Mouse (Mus musculus) central nervous system, embryonic 11.5 days (tissue): Measurements from ENCODE around the gene Iba57. TPM values are rescaled to one million over a fixed set of nuclear protein-coding genes. Genes with fewer than 3 reads are reported as not detected.

ENCODE experiments used
- polyA plus RNA-seq: library from polyadenylated mRNA; depleted of rRNA; stranded (reverse); fragments of >200 nt; gene quantifications from 2 replicates; pipeline ENCODE4 v1.2.3, GENCODE M21; 2012; rRNA removed

The Iba57 gene
- polyA plus RNA-seq, result 4.7 and 5.5 TPM in 2 replicates

GRCm38 (mm10) chr11:59163255-59164236 lies at the start of gene Iba57:
TSS of gene Iba57 (minus strand) at chr11:59163739.

GRCm38 (mm10) chr11:59208153-59208831 lies 44.8 kb upstream of the Iba57 start, which contains the start of gene 2310033P09Rik:
TSS of gene 2310033P09Rik (plus strand) at chr11:59208321.

DNA sequence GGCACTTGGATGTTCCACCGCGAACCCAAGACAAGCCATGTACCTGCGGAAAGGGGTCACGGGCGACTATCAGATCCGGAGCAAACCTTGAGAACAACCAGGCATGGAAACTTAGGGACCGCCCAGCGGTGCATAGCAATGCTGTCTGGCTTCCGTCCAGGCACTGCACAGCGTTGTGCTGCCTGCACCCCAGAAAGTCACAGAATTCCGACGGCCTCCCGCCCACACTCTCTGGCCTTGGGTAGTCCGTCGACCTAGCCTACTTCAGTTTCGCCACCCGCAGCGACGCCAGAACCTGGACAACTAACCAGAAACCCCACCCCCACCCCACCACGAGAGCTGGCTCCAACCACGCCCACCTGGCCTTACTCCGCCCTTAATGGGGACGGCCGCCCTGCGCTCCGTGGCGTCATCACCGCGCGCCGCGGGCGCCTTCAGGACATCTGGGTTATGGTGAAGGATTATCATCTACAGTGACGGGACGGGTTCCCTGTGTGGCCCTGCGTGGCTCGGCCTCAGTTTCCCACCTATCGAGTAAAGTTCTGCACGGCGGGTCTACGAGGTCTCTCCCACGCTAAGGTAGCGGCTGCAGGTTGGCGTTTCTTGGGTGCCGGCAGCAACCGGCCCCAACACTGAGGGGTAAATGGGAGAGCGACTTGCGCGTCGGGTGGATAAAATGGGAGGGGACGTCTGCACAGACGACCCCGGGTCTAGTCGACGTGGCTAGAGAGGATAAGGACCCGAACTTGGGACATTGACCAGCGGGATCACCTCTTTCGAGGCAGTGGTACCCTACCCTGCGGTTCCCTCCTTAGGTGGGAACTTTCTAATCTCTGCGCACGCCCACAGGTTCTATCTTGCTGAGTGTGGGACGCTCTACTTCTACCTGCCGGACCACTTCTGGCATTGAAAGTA lies 38.8 kb upstream of the Iba57 start, which contains the start of gene Mrpl55:
Mrpl55 (plus strand) TSS at position 406 of the 915 bp plus-strand sequence.

DNA sequence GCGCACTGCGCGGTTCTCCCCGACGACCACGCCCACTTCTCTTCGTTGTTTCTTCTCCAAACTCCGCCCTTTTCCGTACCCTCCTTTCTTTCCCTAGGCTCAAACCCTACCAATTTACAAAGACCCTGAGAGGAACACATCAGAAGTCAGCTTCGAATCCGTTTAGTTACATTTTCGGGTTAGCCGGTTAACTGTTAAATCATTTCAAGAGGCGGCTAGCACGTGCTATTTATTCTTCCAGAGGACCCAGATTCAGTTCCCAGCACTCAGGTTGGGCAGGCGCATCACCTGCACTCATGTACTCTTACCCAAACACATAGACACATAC lies 28.5 kb upstream of the Iba57 start, which contains the start of gene Guk1:
Guk1 (minus strand) TSS at position 154 of the 328 bp plus-strand sequence.

DNA sequence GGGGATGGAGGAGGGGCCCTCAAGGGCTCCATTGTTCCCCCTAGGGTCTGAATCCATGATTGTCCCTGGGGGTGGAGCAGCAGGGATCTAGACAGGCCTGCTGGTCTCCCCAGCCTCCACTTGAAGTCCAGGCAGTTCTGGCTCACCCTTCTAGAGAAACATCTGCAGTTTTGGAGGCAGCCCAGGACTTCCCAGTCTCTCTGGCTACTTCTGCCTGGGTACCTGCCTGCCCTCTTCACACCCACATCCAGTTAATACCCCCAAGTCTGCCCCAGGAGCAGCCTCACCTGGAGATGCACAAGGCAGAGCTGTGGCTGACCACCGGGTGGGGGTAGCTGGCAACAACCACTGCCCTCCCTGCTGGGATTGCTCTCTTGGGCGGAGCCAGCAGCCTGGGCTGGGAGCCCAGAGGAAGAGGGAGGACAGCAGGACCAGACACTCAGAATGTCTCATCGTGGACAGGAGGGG lies 19.4 kb upstream of the Iba57 start, which contains the start of gene Gjc2:
Gjc2 (minus strand) TSS at position 350 of the 468 bp plus-strand sequence.

DNA sequence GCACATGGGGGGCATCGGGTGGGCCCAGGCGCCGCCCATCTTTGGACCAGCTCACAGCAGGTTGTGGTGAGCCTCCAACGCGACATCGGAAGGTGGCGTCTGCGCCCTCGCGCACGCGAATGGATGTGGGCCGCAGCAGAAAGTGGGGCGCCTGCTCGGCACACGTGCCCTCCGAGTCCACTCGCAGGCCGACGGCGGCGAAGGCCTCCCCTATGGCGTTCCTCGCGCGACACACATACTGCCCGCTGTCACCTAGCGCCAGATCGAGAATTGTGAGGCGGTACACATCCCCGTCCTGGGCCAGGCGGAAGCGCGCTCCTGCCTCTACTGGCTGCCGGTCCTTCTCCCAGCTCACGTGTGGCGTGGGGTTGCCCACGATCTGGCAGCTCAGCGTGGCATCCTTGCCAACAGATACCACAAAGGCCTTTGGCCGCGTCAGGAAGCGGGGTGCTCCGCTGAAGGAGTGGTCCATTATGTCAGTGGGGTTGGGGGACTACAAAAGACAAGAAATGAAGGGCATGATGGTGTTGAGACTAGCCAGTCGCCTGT lies 27.6 kb downstream of the Iba57 start, which contains the start of gene Obscn:
Obscn (minus strand) TSS at position 499 of the 549 bp plus-strand sequence.

Other genes with a start within 250 kb of the Iba57 start
- 0.25 and 0.91 TPM in 2 replicates for gene Btnl10, start 245.8 kb downstream of the Iba57 start, polyA plus RNA-seq
- 274 and 477 TPM in 2 replicates for gene Rnf187, start 224.8 kb downstream of the Iba57 start, polyA plus RNA-seq
- gene Hist3h2ba, start 214.8 kb downstream of the Iba57 start, polyA plus RNA-seq, result 131 and 225 TPM in 2 replicates
- gene Hist3h2a, start 209.1 kb downstream of the Iba57 start, polyA plus RNA-seq, result 35.5 and 38.9 TPM in 2 replicates
- gene Trim17, start 209.1 kb downstream of the Iba57 start, polyA plus RNA-seq, result 0.31 and 0.61 TPM in 2 replicates
- 25.3 and 33.0 TPM in 2 replicates for gene Trim11, start 185.6 kb downstream of the Iba57 start, polyA plus RNA-seq
- 0.94 and 2.6 TPM in 2 replicates for gene Obscn, start 27.3 kb downstream of the Iba57 start, polyA plus RNA-seq
- gene Gjc2, start 19.5 kb upstream of the Iba57 start, polyA plus RNA-seq, result 0.17 and 0.18 TPM in 2 replicates
- 87.2 and 91.3 TPM in 2 replicates for gene Guk1, start 28.5 kb upstream of the Iba57 start, polyA plus RNA-seq
- 43.4 and 43.8 TPM in 2 replicates for gene Mrpl55, start 38.7 kb upstream of the Iba57 start, polyA plus RNA-seq
- gene 2310033P09Rik, start 44.6 kb upstream of the Iba57 start, polyA plus RNA-seq, result 47.7 and 65.5 TPM in 2 replicates
- 411 and 507 TPM in 2 replicates for gene Arf1, start 64.5 kb upstream of the Iba57 start, polyA plus RNA-seq
- gene Wnt3a, start 127.0 kb upstream of the Iba57 start, polyA plus RNA-seq, result 1.6 and 3.6 TPM in 2 replicates
- 5.0 and 5.1 TPM in 2 replicates for gene Wnt9a, start 143.2 kb upstream of the Iba57 start, polyA plus RNA-seq
- 0.12 TPM in 1 of 2 replicates, not detected in the other for gene Prss38, start 211.9 kb upstream of the Iba57 start, polyA plus RNA-seq